Mouse (Mus musculus) NIH3T3 (cell line): ENCODE results near the gene Tamm41.
A peak's percentile ranks its signal among the peaks of the same experiment; 100 is the strongest.

Experiments used
- DNase-seq: peaks from one replicate; pipeline ENCODE4 v3.0.0-alpha.2; 2012; ENCODE audit warnings: low read depth

The Tamm41 gene

DNA sequence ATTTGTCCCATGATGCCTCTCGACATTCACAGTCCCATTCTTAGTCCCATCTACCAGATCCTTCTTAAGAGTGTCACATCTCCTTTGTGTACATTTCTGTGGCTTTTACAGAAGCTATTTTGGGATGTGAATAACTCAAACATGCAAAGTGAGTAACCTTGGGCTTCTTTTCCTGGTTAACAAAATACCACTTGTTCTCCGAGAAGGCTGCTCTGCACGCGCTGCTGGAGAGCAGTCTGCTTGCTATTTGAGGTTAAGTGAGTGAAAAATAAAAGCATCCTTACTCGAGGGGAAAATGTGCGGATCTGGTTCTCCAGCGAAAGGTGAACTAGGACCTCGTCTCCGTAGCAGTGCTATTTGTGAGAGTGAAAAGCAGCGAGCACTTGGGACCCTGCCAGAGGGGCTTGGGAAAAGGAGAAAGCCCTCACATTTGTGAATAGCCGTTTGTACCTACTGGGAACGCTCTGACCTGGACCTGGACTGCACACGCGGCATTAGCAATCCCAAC is 10.1 kb downstream of the Tamm41 start:
- no peak for DNase-seq

DNA sequence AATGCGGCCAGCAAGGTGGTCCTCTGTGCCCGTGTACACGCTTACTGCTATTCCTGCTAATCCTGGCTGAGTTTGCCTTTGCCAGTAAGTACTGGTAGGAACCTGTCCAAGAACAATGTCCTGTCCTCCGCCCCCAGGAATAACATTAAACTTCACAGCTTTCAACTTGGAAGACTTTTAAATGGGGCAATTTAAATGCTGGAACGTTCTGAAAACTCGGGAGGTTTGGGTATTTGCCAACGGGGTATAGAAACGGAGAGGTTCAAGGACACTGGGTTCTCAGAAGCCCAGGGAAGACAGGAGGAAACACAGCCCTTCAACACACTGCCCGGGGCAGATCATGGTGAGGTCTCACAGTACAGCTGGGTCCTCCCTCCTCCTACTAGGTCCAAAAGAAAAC is 14.8 kb downstream of the Tamm41 start:
- no peak for DNase-seq

DNA sequence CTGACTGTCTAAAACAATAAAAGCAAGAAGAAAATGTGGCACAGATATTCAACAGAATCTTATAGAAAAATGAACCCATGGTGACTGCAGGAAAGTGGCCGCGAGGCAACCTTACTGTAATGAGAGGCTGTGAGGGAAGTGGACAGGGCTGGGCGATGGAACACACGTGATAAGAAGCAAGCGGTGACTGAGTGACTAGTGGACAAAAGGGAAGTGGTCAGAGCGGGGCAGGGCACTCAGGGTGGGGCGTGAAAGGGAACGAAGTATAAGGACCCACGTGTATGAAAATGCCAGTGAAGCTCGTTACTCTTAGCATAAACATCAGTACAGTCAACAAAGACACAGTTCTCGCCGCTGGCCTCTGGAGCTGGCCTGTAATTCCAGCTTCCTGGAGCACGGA is 22.2 kb downstream of the Tamm41 start:
- no peak for DNase-seq

DNA sequence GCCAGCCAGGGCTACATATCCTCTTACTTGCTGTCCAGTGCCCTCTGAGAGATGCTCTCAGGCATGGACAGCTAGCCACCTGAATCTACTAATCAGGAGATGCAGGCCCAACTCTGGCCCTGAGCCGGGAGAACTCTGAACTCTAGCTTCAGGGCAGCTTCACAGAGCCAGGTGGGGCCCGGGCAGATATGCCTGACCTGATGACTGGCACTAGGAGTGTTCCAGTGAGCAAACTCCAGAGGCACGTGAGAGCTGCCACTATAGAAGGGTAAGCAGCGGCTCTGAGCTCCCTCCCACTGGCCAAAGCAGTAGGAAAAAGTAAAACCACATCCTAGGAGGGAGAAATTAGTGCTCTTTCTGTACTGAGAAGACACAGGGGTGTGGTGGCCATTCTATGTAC is 24.1 kb downstream of the Tamm41 start:
- DNase-seq = no peak

DNA sequence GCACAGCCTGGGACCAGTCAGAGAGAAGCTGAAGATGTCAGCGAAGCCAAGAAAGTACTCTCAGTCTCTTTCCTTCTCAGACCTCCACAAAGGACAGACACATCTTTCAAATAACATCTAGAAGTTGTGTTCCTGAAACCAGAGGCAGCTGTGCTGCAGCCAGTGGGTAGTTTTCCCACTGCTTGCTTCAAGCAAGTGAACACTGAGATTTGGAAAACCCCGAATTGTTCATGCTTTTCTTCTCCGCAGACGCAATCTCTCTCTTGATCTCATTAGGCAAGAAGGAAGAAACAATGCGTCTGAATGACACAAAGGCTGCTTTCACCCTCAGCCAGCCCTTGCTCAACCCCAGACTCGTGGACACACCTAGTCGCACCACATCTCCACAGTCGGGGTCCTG is 25.9 kb downstream of the Tamm41 start:
- no peak for DNase-seq

DNA sequence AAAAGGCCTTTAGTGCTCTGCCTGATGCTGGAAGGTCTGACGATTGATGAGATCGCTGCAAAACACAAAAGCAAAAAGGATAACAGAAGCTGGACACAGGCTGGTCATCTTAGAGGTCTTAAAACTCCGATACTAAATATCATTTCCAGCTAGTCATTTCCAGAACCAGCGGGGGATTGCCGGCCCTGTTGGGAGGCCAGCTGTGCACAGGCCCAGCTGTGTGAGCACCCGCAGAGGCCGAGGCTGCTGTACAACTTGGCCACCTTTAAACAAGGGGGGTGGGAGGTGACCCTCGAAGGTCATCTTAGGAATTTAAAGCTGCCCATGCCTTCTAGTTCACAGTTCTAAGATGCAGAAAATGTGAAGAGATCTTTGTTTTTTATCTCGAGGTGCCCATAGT is 26.9 kb downstream of the Tamm41 start:
- no peak for DNase-seq

DNA sequence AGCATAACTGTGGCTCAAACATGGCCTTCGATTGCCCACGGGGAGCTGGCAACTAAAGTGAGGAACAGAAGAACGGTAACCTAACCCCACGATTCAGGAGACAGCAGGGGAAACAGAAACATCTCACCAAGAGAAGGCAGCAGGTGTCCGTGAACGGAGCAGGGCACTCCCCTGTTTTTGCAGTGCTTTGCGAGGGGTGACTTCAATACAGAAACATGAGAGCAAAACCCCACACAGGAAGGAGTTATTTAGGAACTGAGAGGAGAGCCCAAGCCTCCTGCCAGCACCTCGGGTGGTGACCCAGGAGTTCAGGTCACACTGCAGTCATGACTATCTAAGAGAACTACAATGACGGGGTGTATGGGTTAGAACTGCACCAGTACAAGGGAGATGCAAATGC is 27.4 kb downstream of the Tamm41 start:
- no peak for DNase-seq

DNA sequence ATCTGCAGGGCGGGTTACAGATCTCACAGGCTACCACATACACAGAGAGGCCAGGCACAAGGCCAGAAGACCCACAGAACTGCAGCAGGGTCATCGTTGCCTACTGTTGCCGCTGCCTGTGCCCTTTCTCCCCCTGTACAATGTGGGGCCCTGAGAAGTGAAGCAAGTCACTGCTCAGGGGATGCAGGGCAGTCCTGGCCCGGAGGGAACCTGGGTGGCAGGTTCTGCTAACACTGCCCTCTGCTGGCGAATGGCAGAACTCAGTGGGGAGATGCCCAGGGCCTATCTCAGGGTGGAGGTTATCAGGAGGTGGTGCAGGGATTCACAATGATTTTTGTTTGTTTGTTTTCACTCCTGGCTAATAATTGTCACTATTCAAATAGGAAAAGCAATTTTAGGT is 29.9 kb downstream of the Tamm41 start:
- peak; percentile 92 for DNase-seq

DNA sequence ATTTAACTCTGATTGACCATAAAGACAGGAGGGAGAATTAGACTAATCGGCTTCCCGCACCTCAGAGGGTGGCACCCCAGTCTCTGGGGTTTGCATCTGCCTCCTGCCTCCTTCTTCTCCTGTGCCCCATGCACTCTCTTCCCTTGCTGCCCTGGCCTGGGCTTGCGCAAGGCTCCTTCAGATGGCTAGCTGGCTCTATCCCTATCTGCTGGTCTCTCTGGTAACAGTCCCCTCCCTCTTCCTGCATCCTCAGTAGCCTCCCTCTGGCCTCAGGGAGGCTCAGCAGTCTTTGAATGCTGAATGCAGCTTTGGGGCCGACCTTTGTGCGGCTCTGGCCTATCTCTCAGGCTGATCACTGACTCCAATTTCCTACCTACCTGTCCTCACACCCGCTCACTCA is 30.7 kb downstream of the Tamm41 start:
- DNase-seq = peak; percentile 61

DNA sequence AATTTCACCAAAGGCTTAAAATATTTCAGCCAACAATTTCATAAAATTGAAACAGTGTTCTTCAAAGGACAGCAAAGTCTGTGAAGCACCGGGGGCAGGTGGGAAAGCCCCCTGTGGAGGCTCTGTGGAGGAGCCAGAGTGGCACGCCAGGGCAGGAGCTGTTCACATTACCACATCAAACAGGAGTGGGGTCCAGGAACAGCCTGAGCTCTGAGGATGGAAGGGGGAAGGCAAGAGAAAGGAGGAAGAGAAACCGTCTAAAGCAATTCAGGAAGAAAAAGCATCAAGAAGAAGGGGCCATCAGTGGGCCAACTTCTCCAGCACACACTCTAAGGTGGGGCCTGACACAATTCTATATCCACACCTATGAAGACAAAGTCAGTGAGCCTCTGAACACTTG is 31.6 kb downstream of the Tamm41 start:
- no peak for DNase-seq

DNA sequence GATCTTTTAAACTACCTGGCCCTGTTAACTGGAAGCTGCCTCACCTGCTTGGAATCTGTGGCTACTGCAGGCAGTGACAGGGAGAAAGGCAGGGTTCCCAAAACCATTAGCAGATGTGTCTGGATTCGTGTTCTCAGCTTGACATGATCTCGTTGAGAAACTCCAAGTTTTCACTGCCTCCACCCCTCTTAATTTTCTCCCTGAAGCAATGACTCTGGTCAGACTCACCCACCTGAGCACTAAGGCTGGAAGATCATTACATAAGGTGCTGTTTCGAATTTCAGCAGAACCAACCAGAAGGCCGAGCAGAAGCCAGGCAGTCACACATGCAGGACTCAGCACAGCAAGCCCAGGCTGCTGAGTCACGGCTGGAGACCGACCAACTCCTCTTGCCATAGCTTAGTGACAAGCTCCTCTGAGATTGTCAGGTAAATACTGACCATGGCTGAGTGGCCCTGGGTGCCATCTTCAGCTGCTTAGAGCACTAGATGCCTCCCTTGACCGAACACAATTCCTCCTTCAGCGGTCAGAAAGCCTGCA is 32.3 kb downstream of the Tamm41 start:
- peak; percentile 58 for DNase-seq

DNA sequence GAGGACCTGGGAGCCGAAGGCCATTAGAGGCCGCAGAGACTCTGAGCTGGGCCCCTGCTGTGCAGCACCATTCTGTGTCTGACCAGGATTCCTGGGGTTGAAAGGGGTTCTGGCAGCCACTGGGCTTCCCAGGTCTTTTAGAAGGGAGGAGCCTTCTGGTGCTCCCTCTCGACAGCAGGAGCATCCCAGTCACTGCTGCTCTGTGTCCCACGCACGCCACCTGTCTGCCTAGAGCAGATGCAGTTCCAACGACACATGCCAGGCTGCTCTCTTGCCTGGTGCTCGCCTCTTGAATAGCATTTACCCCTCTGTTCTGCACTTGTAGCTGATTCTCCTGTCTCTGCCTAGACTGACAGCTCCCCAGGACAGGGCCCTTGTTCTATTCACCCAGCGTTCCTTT is 33.0 kb downstream of the Tamm41 start:
- no peak for DNase-seq

DNA sequence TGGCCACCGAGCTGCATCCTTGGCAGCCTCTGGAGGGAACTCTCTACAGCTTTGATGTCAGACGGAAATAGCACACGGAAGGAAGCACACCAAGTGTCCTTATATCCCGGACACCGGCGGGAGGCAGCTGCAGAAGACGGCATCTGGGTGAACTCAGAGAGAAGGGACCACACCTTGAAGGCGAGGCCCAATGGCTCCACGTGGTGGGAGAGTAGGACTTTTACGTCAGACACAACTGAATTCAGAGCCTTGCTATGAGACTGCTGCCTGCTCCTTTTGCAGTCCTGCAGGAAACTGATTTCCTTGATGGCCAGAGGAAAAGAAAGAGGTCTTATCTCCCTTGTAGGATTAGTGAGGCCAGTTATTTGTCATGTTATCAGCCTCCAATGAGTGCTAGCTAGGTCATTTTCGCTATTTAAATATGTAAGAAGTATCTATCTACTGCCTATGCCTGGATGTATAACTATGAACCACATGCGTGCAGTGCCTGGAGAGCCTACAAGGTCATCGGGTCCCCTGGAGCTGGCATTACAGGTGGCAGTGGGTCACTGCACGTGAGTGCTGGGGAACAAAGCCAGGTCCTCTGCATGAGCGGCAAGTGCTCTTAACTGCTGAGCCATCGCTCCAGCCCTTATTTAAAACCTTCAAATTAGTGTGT is 39.2 kb downstream of the Tamm41 start:
- no peak for DNase-seq

DNA sequence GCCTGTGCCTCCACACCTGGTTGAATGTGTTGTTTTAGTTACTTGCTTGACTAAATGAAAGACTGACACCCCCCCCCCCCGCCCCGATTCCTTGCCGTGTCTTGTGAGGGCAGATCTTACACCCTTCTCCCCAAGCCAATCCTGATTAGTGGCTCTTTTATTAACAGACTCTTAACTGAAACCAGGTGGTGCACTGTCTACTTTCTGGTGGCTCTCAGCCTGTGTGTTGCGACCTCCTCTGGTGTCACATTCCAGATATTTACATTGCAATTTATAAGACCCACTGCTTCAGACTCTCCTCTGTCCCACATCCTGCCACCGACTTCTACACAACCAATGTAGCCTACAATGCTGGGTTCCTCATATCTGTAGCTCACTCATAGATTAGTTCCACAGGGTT is 40.2 kb downstream of the Tamm41 start:
- DNase-seq = no peak

DNA sequence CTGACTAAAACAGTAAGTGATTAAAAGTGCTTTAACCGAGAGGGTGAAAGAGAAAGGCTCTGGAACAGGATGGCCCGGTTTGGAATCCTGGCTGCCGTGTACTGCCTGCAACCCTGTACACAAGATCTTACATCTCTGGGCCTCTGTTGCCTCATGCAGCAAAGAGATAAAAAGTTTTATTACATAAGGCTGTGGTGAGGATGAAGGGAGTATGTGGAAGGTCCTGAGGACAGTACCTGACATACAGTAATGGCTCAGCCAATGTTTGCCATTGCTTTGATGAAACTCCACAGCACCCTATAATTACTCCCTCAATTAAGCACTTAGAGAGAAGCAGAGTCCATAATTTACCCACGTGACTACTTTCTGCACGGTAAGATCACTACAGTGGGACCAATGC is 40.8 kb downstream of the Tamm41 start:
- no peak for DNase-seq

DNA sequence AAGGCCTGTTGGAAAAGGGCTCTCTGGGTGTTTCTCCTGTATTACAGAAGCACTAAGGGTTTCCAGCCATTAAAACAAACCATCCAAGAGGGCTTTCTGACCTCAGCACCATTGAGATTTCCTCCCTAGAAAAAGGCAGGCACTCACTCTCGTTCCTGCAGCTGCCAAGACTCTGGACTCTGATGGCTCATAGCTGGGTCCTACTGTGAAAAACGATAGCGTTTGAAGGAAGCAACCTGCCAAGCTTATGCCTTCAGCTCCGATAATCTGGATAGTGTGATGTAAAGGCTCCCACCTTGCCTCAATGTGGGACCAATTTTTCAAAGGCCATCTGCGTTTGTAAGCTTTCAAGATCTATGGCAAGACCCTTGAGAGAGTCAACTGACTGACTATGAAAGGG is 43.6 kb downstream of the Tamm41 start:
- DNase-seq = no peak

DNA sequence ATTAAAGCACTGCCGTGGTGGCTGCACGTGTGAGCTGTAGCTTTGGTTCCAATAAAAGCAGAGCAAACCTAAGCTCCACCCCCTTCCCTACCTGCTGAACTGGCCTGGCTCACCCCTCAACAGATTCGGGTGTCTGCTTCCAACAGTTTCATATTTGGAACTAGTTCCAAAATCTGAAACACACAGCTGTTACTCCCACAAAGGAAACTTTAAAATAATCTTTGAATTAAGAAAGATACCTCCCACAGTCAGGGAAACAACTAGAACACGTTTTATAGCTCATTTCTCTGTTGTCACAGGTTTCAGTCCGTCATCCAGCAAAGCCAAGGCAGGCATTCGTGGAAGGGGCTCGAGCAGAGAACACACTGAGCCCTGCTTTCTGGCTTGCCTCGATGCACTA is 44.0 kb downstream of the Tamm41 start:
- no peak for DNase-seq

DNA sequence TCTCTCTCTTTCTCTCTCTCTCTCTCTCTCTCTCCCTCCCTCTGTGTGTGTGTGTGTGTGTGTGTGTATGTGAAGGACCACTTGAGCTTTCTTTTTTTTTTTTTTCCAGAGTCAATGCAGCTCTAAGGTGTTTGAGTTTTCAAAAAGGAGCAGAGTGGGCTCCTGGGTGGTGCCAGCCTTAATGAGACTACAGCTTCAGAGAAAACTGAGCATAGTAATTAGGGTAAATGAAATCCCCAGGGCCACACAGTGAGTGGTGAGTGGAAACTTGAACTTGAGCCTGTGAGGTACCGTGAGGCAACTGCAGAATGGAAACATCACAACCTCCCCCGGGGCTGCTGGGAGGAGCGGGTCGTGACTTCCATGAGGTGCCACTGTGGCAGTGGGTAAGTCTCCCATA is 45.8 kb downstream of the Tamm41 start:
- no peak for DNase-seq

DNA sequence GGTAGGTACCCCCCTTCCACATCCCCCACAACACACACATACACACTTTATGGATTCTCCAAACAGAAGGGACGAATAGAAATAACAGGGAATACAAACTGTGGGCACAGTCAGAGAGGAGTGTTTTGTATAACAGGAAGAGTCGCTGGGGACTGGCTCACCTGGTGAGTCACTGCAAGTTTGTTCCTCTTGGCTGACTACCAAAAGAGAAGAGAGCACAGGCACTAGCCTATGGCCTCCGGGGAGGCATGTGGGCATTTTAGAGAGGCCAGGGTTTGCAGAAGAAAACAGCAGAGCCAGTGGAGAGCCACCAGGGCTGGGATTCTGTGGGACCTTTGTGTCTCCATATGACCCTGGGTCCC is 49.1 kb downstream of the Tamm41 start:
- DNase-seq = peak; percentile 82

DNA sequence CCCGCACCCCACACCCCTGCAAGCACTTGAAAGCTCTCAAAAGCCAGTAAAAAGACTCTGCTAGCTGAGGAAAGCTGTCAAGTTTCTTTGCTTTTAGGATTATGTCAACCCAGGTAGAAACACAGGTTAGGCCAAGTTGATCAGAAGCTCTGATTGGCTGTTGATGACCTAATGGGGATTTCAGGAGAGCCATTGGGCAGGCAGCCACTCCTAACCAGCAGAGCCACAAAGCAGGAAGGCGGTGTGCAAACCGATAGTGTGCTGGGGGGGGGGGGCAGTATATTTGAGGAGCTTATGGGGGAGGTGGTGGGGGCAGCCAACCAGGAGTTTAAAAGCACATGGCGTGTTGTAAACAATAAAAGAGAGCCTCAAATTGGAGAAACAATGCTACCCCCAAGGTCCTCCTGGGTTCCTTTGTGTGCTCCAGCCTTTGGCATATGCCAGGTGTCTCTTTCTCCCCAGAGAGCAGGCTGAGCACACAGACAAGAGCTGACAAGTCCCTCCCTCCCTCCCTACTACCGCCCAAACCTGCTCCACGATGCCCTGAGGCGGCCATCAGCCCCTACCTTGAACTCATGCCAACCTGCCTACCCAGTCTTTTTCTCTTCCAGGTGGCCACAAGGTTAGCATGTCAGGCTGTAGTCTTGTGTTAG is 49.6 kb downstream of the Tamm41 start:
- no peak for DNase-seq

DNA sequence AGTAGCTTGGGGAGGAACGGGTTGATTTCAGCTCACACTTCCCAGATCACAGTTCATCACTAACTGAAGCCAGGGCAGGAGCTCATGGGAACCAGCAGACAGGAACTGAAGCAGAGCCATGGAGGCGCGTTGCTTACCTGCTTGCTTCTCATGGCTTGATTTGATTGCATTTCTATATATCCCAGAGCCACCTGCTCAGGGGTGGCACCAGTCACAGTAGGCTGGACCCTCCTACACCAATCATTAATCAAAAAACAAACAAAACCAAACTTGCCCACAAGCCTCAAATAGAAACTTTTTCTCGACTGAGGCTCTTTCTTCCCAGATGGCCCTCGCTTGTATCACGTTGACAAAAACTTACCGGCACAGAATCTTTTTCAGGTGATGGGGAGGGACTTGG is 55.0 kb downstream of the Tamm41 start:
- no peak for DNase-seq

DNA sequence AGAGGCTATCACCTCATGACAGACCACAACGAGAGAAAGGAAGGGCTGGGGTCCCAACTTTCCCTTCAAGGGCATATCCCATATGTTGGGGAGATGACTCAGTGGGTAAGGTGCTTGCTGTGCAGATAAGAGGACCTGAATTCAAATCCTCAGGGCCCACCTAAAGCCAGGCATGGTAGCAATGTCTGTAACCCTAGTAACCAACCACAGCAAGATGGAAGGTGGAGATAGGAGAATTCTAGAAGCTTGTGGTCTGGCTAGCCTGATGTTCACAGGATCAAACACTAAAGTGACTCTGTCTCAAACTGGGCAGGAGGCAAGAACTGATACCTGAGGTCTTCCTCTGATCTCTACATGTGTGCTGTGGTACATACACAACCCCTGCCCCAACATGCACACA is 58.0 kb downstream of the Tamm41 start:
- DNase-seq = no peak

DNA sequence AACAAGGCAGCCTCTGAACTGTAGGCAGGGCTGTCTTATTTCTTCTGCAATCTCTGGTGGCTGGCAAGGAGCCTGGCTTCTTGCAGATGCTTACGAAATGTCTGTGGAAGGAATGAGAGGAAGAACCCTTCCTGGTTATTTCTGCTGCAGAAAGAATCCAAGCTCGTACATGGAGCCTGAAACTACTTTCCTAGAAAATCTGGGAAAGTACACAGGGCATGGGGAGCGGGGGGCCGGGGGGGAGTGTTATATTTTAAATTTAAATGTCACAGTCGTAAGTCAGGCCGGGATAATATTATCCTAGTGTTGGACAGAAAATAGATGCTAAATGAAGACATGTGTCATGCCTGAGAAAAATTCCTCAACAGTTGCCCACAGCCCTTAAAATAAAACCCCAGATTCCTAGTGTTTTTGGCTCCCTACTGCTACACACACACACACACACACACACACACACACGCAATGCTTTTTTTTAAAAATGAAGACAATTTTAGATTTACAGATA is 60.7 kb downstream of the Tamm41 start:
- DNase-seq = peak; percentile 97

DNA sequence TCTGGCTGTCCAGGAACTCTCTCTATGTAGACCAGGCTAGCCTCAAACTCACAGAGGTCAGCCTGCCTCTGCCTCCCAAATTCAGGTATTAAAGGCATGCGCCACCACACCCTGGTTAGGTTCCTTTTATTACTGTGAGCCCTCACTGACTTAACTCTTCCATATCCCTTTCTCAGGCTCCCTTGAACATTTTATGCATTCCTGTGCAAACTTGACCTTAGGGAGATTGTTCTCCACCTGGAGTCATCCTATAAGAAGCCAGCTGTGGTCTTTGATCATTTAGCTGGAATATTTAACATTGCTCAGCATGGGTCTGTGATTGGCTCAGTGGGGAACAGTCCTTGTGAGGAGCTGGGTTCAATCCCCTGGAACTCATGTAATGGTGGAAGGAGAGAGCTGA is 63.3 kb downstream of the Tamm41 start:
- no peak for DNase-seq
